Comparison of ENCODE assay signal across 10 mouse cellular contexts in genomic region chr8:113865326-113866093, GRCm38 (mm10). TPM values are rescaled to one million over a fixed set of nuclear protein-coding genes. Genes with fewer than 3 reads are reported as not detected.
DNase-seq lines count a peak whose midpoint lies in the region; ATAC-seq and TF ChIP-seq lines count a peak whose summit lies in the region.
"Had no signal": no experiment of that assay in that cellular context is flagged by ENCODE, and none has a peak within 500 bp of the region (broad histone marks: within the 10 kb centered on the region; RNA-seq: fewer than 3 reads in every experiment).

No protein-coding gene starts in this region.

- peak; percentile 30 for DNase-seq in kidney, adult 11 months
- peak; percentile 83 for DNase-seq in cerebellum, adult 11 months
- DNase-seq in cerebellum, postnatal 36 days, result peak; percentile 85 to 88
- peak; percentile 50 for DNase-seq in kidney, postnatal 14 days
- no peak for DNase-seq in adrenal gland, adult (ENCODE audit: inconsistent age in 2 of 2, low spot score in 1 of 2)
- no peak for DNase-seq in thymus, postnatal 4 days
- DNase-seq: heart, adult 18-20 months had no signal

- H3K9me3 ChIP-seq in kidney, embryonic 14.5 days (ENCODE audit: control insufficient read depth, low read length), result 0 out of 2 replicates have a peak, but pooled peaks cover 4% of the 10 kb centered on the region
- H3K9me3 ChIP-seq in intestine, postnatal 0 days (ENCODE audit: control insufficient read depth), result no peaks in the 10 kb centered on the region
- H3K9me3 ChIP-seq: hindbrain, embryonic 15.5 days had no signal

- no peaks in the 10 kb centered on the region for H3K36me3 ChIP-seq in kidney, embryonic 14.5 days (ENCODE audit: control insufficient read depth, insufficient read depth, low read length)
- H3K36me3 ChIP-seq in intestine, postnatal 0 days (ENCODE audit: control insufficient read depth, insufficient read depth), result no peaks in the 10 kb centered on the region
- H3K36me3 ChIP-seq: hindbrain, embryonic 15.5 days had no signal

- no peaks in the 10 kb centered on the region for H3K4me1 ChIP-seq in kidney, embryonic 14.5 days (ENCODE audit: control insufficient read depth, insufficient read depth, low read length)
- no peaks in the 10 kb centered on the region for H3K4me1 ChIP-seq in intestine, postnatal 0 days (replicated peaks; ENCODE audit: control insufficient read depth, insufficient read depth, low read length)

- no peak overlapping the region for H3K4me2 ChIP-seq in kidney, embryonic 14.5 days (replicated peaks; ENCODE audit: low read depth, low read length)
- no peak overlapping the region for H3K4me2 ChIP-seq in intestine, postnatal 0 days (replicated peaks; ENCODE audit: low read depth)
- H3K4me2 ChIP-seq: hindbrain, embryonic 15.5 days had no signal

- H3K27me3 ChIP-seq in kidney, embryonic 14.5 days (ENCODE audit: control insufficient read depth, insufficient read depth, low read length), result no peaks in the 10 kb centered on the region
- no peaks in the 10 kb centered on the region for H3K27me3 ChIP-seq in intestine, postnatal 0 days (replicated peaks; ENCODE audit: control insufficient read depth, insufficient read depth, low read length)
- H3K27me3 ChIP-seq: hindbrain, embryonic 15.5 days had no signal

- H3K4me3 ChIP-seq in kidney, embryonic 14.5 days (ENCODE audit: low read length), result no peak overlapping the region
- no peak overlapping the region for H3K4me3 ChIP-seq in intestine, postnatal 0 days (ENCODE audit: low read depth, low read length)
- H3K4me3 ChIP-seq: hindbrain, embryonic 15.5 days had no signal

- no peak overlapping the region for H3K27ac ChIP-seq in kidney, embryonic 14.5 days (ENCODE audit: low read depth, low read length)
- H3K27ac ChIP-seq in intestine, postnatal 0 days (ENCODE audit: low read depth, low read length), result no peak overlapping the region
- H3K27ac ChIP-seq: hindbrain, embryonic 15.5 days had no signal

- H3K9ac ChIP-seq in kidney, embryonic 14.5 days (ENCODE audit: low read depth, low read length), result no peak overlapping the region
- H3K9ac ChIP-seq in intestine, postnatal 0 days (ENCODE audit: low read depth, low read length), result no peak overlapping the region
- H3K9ac ChIP-seq: hindbrain, embryonic 15.5 days had no signal

- TF ChIP-seq CTCF in intestine, postnatal 0 days (IDR thresholded peaks at IDR 0.05; ENCODE audit: low read depth), result no peak

- 56% methylated on average over 13 of the region's 13 CpGs for WGBS in kidney, embryonic 14.5 days
- 76% methylated on average over 13 of the region's 13 CpGs for WGBS in intestine, postnatal 0 days

- no peak; the same call in 1 of the 2 replicates for ATAC-seq in kidney, embryonic 14.5 days (ENCODE audit: low FRiP score, low TSS enrichment)
- no peak for ATAC-seq in intestine, postnatal 0 days

RNA-seq across cellular contexts. Expression of gene Adamts18, which starts 17.0 kb away (rescaled TPM):
- polyA plus RNA-seq in kidney, embryonic 14.5 days (2014; fragmentation: Nextera tagmentation; extraction: Ambion mirVana), result 3.1 and 3.5 TPM in 2 replicates
- 0.17 TPM in 2 replicates for polyA plus RNA-seq in intestine, postnatal 0 days (2015; fragmentation: Nextera tagmentation; extraction: Ambion mirVana)

Comparison
In these comparisons a context has a peak if more than half of its experiments do, and no peak if none do; other contexts are left out.
1. DNase-seq: peak in kidney, adult 11 months (single experiment), cerebellum, adult 11 months (single experiment), cerebellum, postnatal 36 days (2 of 2) and kidney, postnatal 14 days (single experiment); none in adrenal gland, adult (0 of 2) and thymus, postnatal 4 days (single experiment).